Mouse (Mus musculus): ENCODE measurements around the gene Abca14.

Abca14 gene

GRCm38 (mm10) chr7:120203789-120204188, at the start of gene Abca14:
Gene Abca14, plus strand, starts transcription at chr7:120203961.
- WGBS = 2% methylated on average over 26 of the region's 26 CpGs

GRCm38 (mm10) chr7:120156841-120157409, 46.8 kb upstream of the Abca14 start:
- WGBS = 14% methylated on average over 2 of the region's 2 CpGs

DNA sequence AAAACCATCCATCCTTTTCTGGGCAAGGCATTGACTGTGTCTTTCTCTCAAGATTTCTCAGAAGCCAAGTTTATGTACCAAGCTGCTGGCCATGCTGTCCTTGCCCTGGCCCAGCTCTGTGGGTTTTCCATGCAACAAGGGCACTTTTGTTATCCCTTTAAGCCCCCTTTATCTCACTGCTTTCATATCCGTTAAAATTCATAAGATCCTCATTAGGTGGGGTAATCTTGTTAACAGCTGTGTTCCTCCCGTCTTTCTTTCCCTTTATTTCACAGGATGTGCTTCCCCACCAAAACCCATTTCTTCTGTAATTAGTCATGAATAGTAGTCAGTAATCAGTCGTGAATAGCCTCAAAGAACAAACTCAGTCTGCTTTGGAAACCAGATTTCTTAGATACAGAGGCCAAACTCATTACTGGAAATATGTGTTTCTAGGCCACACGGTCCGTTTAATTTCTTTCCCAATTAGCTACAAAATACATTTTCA, 46.1 kb upstream of the Abca14 start:
- WGBS = 47% methylated on average over 5 of the region's 5 CpGs

DNA sequence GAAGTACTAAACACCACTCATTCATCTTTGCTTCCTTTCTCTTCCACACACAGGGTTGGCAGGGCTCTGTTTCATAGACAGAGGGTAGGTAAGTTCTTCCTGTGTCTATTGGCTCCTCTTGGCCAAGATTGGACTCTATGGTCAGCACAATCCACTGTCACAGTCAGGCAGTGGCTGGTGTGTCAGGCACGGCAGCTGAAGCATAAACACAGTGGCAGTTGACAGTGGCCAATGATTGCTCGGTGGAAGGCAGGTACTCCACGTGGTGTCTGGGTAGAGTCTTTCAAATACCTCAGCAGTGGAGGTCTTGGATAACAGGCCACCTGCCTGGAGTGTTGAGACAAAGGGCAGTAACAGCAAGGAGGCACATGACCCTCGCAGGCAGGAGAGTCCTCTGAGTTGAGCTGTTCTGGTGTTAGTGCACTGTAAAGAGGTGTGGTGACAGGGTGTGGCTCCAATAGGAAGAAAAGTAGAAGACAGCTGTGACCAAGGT, 45.6 kb upstream of the Abca14 start:
- 53% methylated on average over 4 of the region's 4 CpGs for WGBS

DNA sequence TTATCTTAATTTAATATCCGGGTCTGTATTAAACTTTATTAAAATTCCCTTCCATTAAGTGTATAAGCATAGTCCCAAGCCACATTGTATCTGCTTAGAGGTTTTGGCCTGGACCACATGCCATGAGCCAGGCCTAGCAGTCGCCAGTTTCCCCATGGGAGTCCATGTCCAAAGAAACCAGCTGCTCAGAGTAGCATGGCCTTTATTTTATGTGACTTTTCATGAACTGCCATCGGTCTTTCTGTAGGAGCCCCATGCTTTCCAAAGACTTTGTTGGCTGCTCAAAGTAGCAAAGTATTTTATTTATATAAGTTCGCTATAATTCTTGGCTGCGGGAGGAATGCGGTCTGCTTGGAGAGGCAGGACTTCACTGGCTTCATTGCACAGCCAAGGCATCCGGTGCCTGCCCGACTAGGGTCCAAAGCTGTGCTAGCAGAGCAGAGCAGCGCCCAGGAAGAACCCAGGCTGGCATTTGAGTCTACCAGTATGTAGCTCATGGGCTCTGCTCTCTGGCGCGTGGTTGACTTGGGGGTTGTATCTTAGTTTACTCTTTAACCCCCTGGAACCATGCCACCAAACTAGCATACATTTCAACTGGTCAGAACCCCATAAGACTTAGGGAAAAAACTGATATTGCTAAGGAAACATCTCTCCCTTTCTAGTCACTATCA, 40.0 kb upstream of the Abca14 start:
- 87% methylated on average over 11 of the region's 11 CpGs for WGBS

- WGBS = 94% methylated on average over 1 of the region's 1 CpGs
Observed at GRCm38 (mm10) chr7:120172188-120172700, 31.5 kb upstream of the Abca14 start.

DNA sequence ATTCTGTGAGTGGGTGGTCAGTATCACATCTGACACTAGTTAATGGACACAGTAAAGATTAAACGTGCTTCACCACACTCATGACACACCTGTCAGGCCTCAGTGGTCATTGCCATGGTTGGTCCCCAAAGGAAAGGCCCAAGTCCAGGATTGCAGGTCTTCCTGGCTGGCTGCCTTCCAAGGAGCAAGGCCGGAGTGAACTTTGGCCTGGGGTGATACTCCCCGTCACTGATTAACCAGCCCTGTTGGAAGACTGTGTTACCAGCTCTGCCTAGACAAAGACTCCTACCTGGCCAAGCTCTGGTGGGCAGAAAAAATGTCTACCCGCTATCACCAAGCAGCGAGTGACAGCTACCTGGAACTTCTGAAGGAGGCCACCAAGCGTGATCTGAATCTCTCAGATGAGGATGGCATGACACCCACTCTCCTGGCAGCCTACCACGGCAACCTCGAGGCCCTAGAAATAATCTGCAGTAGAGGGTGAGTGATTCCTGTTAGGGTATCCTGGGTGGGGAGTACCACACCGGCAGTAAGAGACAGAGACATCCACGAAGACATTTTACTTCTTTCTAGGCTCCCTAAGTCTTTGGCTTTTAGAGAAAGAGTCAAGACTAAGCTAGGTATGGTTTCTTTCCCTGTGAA, 30.0 kb upstream of the Abca14 start, which contains the start of gene Anks4b:
TSS of gene Anks4b (plus strand) at position 256 of the 642 bp plus-strand sequence.
- WGBS = 82% methylated on average over 10 of the region's 10 CpGs

DNA sequence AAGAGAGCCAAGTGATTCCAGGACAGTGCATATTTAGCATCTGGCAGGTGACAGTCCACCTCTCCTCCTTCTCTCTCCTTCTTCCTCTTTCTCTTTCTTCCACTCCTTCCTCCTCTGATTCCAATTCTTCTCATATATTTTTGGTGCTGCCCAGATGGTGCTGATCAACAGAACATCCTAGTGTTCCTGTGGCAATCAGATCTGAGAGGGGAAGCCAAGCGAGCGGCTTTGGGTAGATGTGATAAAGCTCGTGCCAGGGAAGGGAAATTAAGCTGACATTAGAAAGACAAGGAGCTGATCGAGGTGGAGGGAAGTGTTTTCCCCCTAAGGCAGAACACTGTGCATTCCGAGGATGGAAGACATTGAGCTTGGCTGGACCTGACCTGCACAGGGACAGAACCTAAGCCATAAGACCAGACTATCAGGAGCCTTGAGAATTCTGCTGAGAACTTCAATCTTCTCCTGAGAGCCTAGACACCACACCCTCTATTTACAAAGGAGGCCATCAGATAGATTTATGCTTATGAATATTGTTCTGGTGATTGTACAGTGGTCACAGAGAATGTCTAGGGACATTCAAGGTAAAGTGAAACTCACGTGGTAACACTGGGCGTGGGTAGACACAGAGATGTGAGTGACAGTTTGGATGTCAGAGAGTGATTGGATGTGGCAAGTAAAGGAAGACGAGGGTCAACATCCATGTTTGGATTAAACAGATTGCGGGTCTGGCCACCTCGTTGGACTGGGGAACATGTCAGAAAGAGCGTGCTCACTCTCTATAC, 28.8 kb upstream of the Abca14 start:
- 73% methylated on average over 11 of the region's 11 CpGs for WGBS

GRCm38 (mm10) chr7:120177611-120178010, 26.1 kb upstream of the Abca14 start:
- 78% methylated on average over 3 of the region's 3 CpGs for WGBS

GRCm38 (mm10) chr7:120178935-120179334, 24.8 kb upstream of the Abca14 start:
- 34% methylated on average over 2 of the region's 2 CpGs for WGBS

GRCm38 (mm10) chr7:120180547-120180946, 23.2 kb upstream of the Abca14 start:
- WGBS = 66% methylated on average over 5 of the region's 5 CpGs

GRCm38 (mm10) chr7:120181401-120182230, 22.1 kb upstream of the Abca14 start:
- WGBS = 75% methylated on average over 4 of the region's 4 CpGs

DNA sequence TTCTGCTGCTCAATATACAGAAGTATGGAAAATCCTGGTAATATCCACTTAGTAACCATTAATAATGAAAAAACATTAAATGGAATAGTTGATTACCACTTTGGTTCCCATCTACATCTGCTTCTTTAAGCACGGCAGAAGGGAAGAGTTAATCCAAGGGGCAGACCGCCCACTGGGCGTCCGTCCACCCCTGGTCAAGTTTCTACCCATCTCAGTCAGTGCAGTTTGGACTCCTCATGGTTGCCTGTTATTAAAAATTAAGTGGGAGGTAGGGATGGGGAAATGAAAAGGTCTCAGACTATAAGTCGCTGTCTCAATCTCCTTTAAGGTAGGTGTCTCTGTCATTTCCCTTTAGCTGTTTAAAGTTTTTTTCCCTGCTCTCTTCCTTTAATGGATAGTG, 14.8 kb upstream of the Abca14 start:
- 91% methylated on average over 5 of the region's 5 CpGs for WGBS

GRCm38 (mm10) chr7:120189369-120190149, 14.2 kb upstream of the Abca14 start:
- WGBS = 54% methylated on average over 8 of the region's 8 CpGs

- WGBS = 54% methylated on average over 8 of the region's 8 CpGs
Observed at GRCm38 (mm10) chr7:120190150-120190665, 13.6 kb upstream of the Abca14 start.

DNA sequence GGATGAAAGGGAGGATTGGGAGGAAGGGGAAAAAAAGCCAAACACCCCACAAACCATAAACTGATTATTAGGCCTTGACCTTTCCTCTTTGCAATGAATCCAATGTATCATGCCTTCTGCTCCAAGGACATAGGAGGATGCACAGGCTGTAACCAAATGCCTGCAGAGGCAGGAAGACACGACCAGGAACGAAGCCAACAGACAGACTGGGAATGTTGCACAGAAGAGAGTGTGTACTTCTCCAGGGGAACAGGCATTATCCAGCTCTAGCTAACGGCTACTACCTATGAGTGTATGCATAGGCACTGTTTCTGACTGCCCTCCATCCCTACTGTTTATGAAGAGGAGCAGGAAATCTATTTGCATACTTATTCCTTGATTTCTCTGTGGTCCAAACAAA, 11.6 kb upstream of the Abca14 start:
- WGBS = 40% methylated on average over 3 of the region's 3 CpGs

GRCm38 (mm10) chr7:120192816-120193215, 10.9 kb upstream of the Abca14 start:
- WGBS = 80% methylated on average over 6 of the region's 6 CpGs

- WGBS = 59% methylated on average over 4 of the region's 4 CpGs
Observed at GRCm38 (mm10) chr7:120195207-120195606, 8.6 kb upstream of the Abca14 start.

DNA sequence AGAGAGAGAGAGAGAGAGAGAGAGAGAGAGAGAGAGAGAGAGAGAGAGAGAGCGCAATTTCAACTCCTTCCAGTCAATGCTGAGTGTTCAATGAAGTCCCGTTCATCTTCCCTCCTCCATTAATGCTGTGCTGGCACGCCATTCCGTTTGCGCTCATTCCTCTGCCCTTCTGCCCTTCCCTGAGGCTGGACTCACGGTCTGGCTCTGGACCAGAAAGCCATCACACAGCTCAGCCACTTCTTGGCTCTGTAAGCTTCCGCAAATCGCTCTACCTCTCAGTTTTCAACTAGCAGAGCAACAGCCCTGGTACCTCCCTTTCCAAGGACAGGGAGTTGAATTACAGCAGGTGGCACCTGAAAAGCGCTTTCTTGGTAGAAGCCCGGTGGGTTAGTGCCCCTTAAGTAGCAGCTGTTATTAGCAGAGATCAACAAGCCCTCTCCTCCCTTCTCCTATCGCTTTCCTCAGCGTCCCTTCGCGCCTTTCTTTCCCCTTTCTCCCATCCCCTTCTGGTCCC, 2.5 kb upstream of the Abca14 start:
- 2% methylated on average over 14 of the region's 14 CpGs for WGBS

DNA sequence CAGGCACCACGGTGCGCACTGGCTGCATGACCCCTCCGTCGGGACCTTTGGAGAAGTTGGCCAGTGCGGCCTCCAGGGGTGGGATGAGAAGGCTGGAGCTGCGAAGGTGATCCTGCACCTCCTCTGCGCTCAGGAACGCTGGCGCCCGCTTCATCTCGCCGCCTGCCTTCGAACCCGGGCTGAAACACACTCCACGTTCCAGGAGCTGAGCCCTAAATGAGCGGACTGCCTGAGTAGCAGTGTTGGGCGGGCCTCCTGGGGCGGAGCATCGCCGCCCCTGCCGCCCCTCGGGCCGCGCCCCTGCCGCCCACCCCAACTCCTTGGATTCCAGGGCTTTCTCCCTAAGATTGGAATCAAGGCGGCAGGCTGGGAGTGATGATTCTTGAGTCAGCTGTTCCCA, 2.0 kb upstream of the Abca14 start, which contains the start of gene Crym:
TSS of gene Crym (minus strand) at position 341 of the 400 bp plus-strand sequence.
- WGBS = 4% methylated on average over 26 of the region's 26 CpGs
